Mouse (Mus musculus) liver, embryonic 14.5 days (tissue): ENCODE data around the gene Ptger4. TPM values are rescaled to one million over a fixed set of nuclear protein-coding genes. Genes with fewer than 3 reads are reported as not detected.
A peak's percentile ranks its signal among the peaks of the same experiment; 100 is the strongest.

Experiments
- ATAC-seq: fragments of 200-750 bp; cut with Nextera tagmentation; 2 replicates; pipeline ENCODE4 v1.8.0; 2017; ENCODE audit warnings: moderate number of reproducible peaks, mild to moderate bottlenecking, moderate library complexity; ENCODE audit not compliant: insufficient read depth
- DNase-seq, 3 experiments: peaks; one replicate each; pipeline ENCODE4 v3.0.0-alpha.2; 2012 to 2013; ENCODE audit warnings: low read depth in 3 of 3, low spot score in 3 of 3
- H3K27ac ChIP-seq: fragments of 300-500 bp; sonication (generic); 2 replicates; pipeline ENCODE4 v1.5.1; 2014; ENCODE audit warnings: moderate library complexity, mild to moderate bottlenecking, control low read depth, inconsistent platforms
- H3K27me3 ChIP-seq: fragments of 300-500 bp; sonication (generic); 2 replicates; pipeline ENCODE4 v1.6.1; 2014; ENCODE audit warnings: mild to moderate bottlenecking, low read length, moderate library complexity; ENCODE audit not compliant: control insufficient read depth, insufficient read depth
- H3K36me3 ChIP-seq: fragments of 300-500 bp; sonication (generic); replicated peaks from 2 replicates; pipeline ENCODE4 v1.6.1; 2014; ENCODE audit warnings: low read depth; ENCODE audit not compliant: control insufficient read depth, insufficient read depth
- H3K4me1 ChIP-seq, 2 experiments: fragments of 200-500 bp in 1 of 2; fragments of 300-500 bp in 1 of 2; sonication (generic) in 1 of 2; replicated peaks; 2 replicates each; pipeline ENCODE4 v1.6.1; 2012 to 2014; ENCODE audit warnings: antibody characterized with exemption in 1 of 2, inconsistent platforms in 1 of 2, low read length in 1 of 2; ENCODE audit not compliant: control insufficient read depth in 2 of 2, insufficient read depth in 2 of 2
- H3K4me2 ChIP-seq: fragments of 300-500 bp; sonication (generic); 2 replicates; pipeline ENCODE4 v1.6.1; 2014; ENCODE audit warnings: low read depth, mild to moderate bottlenecking, control low read depth, moderate library complexity
- H3K4me3 ChIP-seq, 2 experiments: fragments of 200-500 bp in 1 of 2; fragments of 300-500 bp in 1 of 2; sonication (generic) in 1 of 2; 2 replicates each; pipeline ENCODE4 v1.5.1; 2012 to 2014; ENCODE audit warnings: low read depth in 2 of 2, low read length in 2 of 2, mild to moderate bottlenecking in 2 of 2, control low read depth in 1 of 2, inconsistent platforms in 1 of 2, moderate library complexity in 1 of 2; ENCODE audit not compliant: insufficient read depth in 1 of 2
- H3K9ac ChIP-seq: fragments of 300-500 bp; sonication (generic); replicated peaks from 2 replicates; pipeline ENCODE4 v1.6.1; 2014; ENCODE audit warnings: mild to moderate bottlenecking, control low read depth, moderate library complexity
- H3K9me3 ChIP-seq: fragments of 300-500 bp; sonication (generic); 2 replicates; pipeline ENCODE4 v1.6.1; 2016; ENCODE audit warnings: low read length, mixed read lengths; ENCODE audit not compliant: control insufficient read depth
- CTCF ChIP-seq: IDR thresholded peaks from 2 replicates; pipeline ENCODE4 v1.5.1; 2016; ENCODE audit warnings: antibody characterized with exemption, low read depth, control low read depth
- EP300 ChIP-seq: IDR thresholded peaks from 2 replicates; pipeline ENCODE4 v1.6.1; 2016; ENCODE audit warnings: antibody characterized with exemption, low read depth
- WGBS: fragments of 180-500 bp; shearing (Covaris S2); extraction: QIAGEN DNeasy Blood & Tissue Kit; methylation state at CpG from one replicate; pipeline ENCODE4 v1.1.7; 2014; ENCODE audit not compliant: insufficient replicate concordance; 5-methylcytosine and 5-hydroxymethylcytosine counted together
- polyA plus RNA-seq, 2 experiments: library from polyadenylated mRNA; depleted of rRNA in 1 of 2; stranded (reverse) in 1 of 2; unstranded in 1 of 2; fragments of >200 nt; fragmentation: Nextera tagmentation in 1 of 2; extraction: Ambion mirVana in 1 of 2; gene quantifications; 2 replicates each; pipeline versions ENCODE4 v1.2.1 to v1.2.3; 2012 to 2014

Ptger4 gene
- polyA plus RNA-seq, 2 experiments, result 1.3 to 1.5 TPM

- Histone ChIP-seq H3K27me3 (no peaks in the 10 kb centered on the region), H3K9me3 (no peaks in the 10 kb centered on the region), H3K27ac (no peak overlapping the region), H3K4me1 (peaks cover 8 to 18% of the 10 kb centered on the region in 2 experiments), H3K36me3 (no peaks in the 10 kb centered on the region), H3K4me3 (no peak overlapping the region), H3K9ac (no peak overlapping the region), H3K4me2 (no peak overlapping the region)
- ATAC-seq (no peak), DNase-seq (peak in 1 of 3 experiments; percentile 11)
- peak; percentile 55; the same call in 1 of the 2 replicates for TF ChIP-seq CTCF
- TF ChIP-seq EP300, result no peak
- WGBS, result 62% methylated on average over 3 of the region's 3 CpGs
Measured at GRCm38 (mm10) chr15:5193833-5194232, 50.2 kb downstream of the Ptger4 start.

- H3K9ac ChIP-seq, result no peak overlapping the region
Measured at GRCm38 (mm10) chr15:5189504-5190093, 54.4 kb downstream of the Ptger4 start.

GRCm38 (mm10) chr15:5188029-5188428 is 56.0 kb downstream of the Ptger4 start:
- DNase-seq (no peak), ATAC-seq (no peak)
- Histone ChIP-seq H3K9ac (no peak overlapping the region), H3K27ac (no peak overlapping the region), H3K4me2 (no peak overlapping the region), H3K4me1 (peaks cover 11 to 16% of the 10 kb centered on the region in 2 experiments; a peak in 3 of 4 replicates), H3K9me3 (no peaks in the 10 kb centered on the region), H3K36me3 (no peaks in the 10 kb centered on the region), H3K27me3 (no peaks in the 10 kb centered on the region), H3K4me3 (no peak overlapping the region)
- TF ChIP-seq CTCF (no peak), EP300 (no peak)
- WGBS, result 38% methylated on average over 1 of the region's 1 CpGs

More at GRCm38 (mm10) chr15:5189504-5190093, 54.4 kb downstream of the Ptger4 start:
- Histone ChIP-seq H3K36me3 (no peaks in the 10 kb centered on the region), H3K27me3 (no peaks in the 10 kb centered on the region), H3K4me3 (no peak overlapping the region), H3K4me2 (no peak overlapping the region), H3K27ac (no peak overlapping the region), H3K4me1 (peaks cover 7 to 16% of the 10 kb centered on the region in 2 experiments; a peak in 3 of 4 replicates), H3K9me3 (no peaks in the 10 kb centered on the region)
- no peak for ATAC-seq
- TF ChIP-seq EP300 (no peak), CTCF (0 out of 2 replicates have a peak, but pooled peaks have one; percentile 15)
- 71% methylated on average over 10 of the region's 10 CpGs for WGBS
- no peak for DNase-seq

GRCm38 (mm10) chr15:5187116-5187515 is 56.9 kb downstream of the Ptger4 start:
- TF ChIP-seq CTCF, result no peak
- TF ChIP-seq EP300, result no peak
- Histone ChIP-seq H3K27ac (no peak overlapping the region), H3K36me3 (no peaks in the 10 kb centered on the region), H3K9ac (no peak overlapping the region), H3K4me3 (no peak overlapping the region), H3K4me1 (peaks cover 11 to 14% of the 10 kb centered on the region in 2 experiments; a peak in 3 of 4 replicates), H3K9me3 (no peaks in the 10 kb centered on the region), H3K4me2 (no peak overlapping the region), H3K27me3 (no peaks in the 10 kb centered on the region)
- DNase-seq (no peak), ATAC-seq (no peak)
- WGBS, result 55% methylated on average over 3 of the region's 4 CpGs

- no peak for TF ChIP-seq EP300
- no peak for TF ChIP-seq CTCF
- H3K27ac ChIP-seq, result peak overlapping the region; percentile 61
- H3K9ac ChIP-seq, result peak overlapping the region; percentile 92
- DNase-seq (no peak), ATAC-seq (no peak)
- H3K27me3 ChIP-seq, result no peaks in the 10 kb centered on the region
- H3K4me2 ChIP-seq, result peak overlapping the region; percentile 92
- H3K36me3 ChIP-seq, result no peaks in the 10 kb centered on the region
- WGBS, result 27% methylated on average over 10 of the region's 10 CpGs
- no peaks in the 10 kb centered on the region for H3K9me3 ChIP-seq
- peak overlapping the region; percentile 81 to 99 for H3K4me3 ChIP-seq
- H3K4me1 ChIP-seq, result peaks cover 11 to 14% of the 10 kb centered on the region in 2 experiments; a peak in 3 of 4 replicates
Measured at GRCm38 (mm10) chr15:5186293-5186675, 57.7 kb downstream of the Ptger4 start.
